Mouse (Mus musculus) midbrain, embryonic 14.5 days (tissue): ENCODE measurements at regions not wholly inside any gene's neighbourhood (a gene's known extent, or its start where the extent isn't known, plus 50 kb on each side); places are given as distances from the start of the nearest gene placed in this dataset.

Experiments used
- ATAC-seq: fragments of 200-750 bp; cut with Nextera tagmentation; 2 replicates; pipeline ENCODE4 v1.8.0; 2017; ENCODE audit warnings: moderate number of reproducible peaks, moderate library complexity; ENCODE audit not compliant: low FRiP score, low TSS enrichment
- DNase-seq: peaks from one replicate; pipeline ENCODE4 v3.0.0-alpha.2; 2015
- H3K27ac ChIP-seq: fragments of 300-500 bp; sonication (generic); replicated peaks from 2 replicates; pipeline ENCODE4 v1.5.1; 2014; ENCODE audit warnings: mild to moderate bottlenecking, low read depth, low read length, moderate library complexity
- H3K27me3 ChIP-seq: fragments of 300-500 bp; sonication (generic); 2 replicates; pipeline ENCODE4 v1.6.1; 2014; ENCODE audit warnings: low read length, control low read depth, mixed read lengths; ENCODE audit not compliant: control insufficient read depth, insufficient read depth
- H3K36me3 ChIP-seq: fragments of 300-500 bp; sonication (generic); 2 replicates; pipeline ENCODE4 v1.6.1; 2014; ENCODE audit warnings: low read length, control low read depth; ENCODE audit not compliant: control insufficient read depth, insufficient read depth
- H3K4me1 ChIP-seq: fragments of 300-500 bp; sonication (generic); 2 replicates; pipeline ENCODE4 v1.6.1; 2014; ENCODE audit warnings: mild to moderate bottlenecking, antibody characterized with exemption, low read length, control low read depth; ENCODE audit not compliant: control insufficient read depth, insufficient read depth
- H3K4me2 ChIP-seq: fragments of 300-500 bp; sonication (generic); 2 replicates; pipeline ENCODE4 v1.6.1; 2014; ENCODE audit warnings: mild to moderate bottlenecking, low read length, moderate library complexity
- H3K4me3 ChIP-seq: fragments of 300-500 bp; sonication (generic); replicated peaks from 2 replicates; pipeline ENCODE4 v1.5.1; 2014; ENCODE audit warnings: low read depth, low read length
- H3K9ac ChIP-seq: fragments of 300-500 bp; sonication (generic); replicated peaks from 2 replicates; pipeline ENCODE4 v1.6.1; 2014; ENCODE audit warnings: mild to moderate bottlenecking, low read length, moderate library complexity
- H3K9me3 ChIP-seq: fragments of 300-500 bp; sonication (generic); 2 replicates; pipeline ENCODE4 v1.6.1; 2016; ENCODE audit warnings: low read length, control low read depth, mixed read lengths; ENCODE audit not compliant: control insufficient read depth
- WGBS: fragments of 180-500 bp; shearing (Covaris S2); extraction: QIAGEN DNeasy Blood & Tissue Kit; methylation state at CpG from one replicate; pipeline ENCODE4 v1.1.7; 2014; 5-methylcytosine and 5-hydroxymethylcytosine counted together

- WGBS: 81% methylated on average over 12 of the region's 12 CpGs
- ATAC-seq: no peak
- Histone ChIP-seq H3K36me3 (no peaks in the 10 kb centered on the region), H3K27me3 (no peaks in the 10 kb centered on the region), H3K4me2 (no peak overlapping the region), H3K9ac (no peak overlapping the region), H3K9me3 (no peaks in the 10 kb centered on the region), H3K4me3 (no peak overlapping the region), H3K4me1 (0 out of 2 replicates have a peak, but pooled peaks cover 4% of the 10 kb centered on the region), H3K27ac (no peak overlapping the region)
- DNase-seq: no peak
Observed at GRCm38 (mm10) chr10:111784065-111784853, 188.2 kb upstream of the Krr1 start.

- Histone ChIP-seq H3K4me2 (no peak overlapping the region), H3K27me3 (no peaks in the 10 kb centered on the region), H3K9me3 (no peaks in the 10 kb centered on the region), H3K36me3 (no peaks in the 10 kb centered on the region), H3K9ac (no peak overlapping the region), H3K4me1 (0 out of 2 replicates have a peak, but pooled peaks cover 4% of the 10 kb centered on the region), H3K27ac (peak overlapping the region; percentile 58), H3K4me3 (no peak overlapping the region)
- ATAC-seq (no peak), DNase-seq (peak; percentile 75)
- WGBS: 49% methylated on average over 9 of the region's 9 CpGs
Observed at GRCm38 (mm10) chr10:111787175-111787574, 185.3 kb upstream of the Krr1 start.

GRCm38 (mm10) chr10:111789264-111789663 is 183.2 kb upstream of the Krr1 start:
- Histone ChIP-seq H3K27me3 (no peaks in the 10 kb centered on the region), H3K4me2 (no peak overlapping the region), H3K36me3 (no peaks in the 10 kb centered on the region), H3K9ac (no peak overlapping the region), H3K9me3 (no peaks in the 10 kb centered on the region), H3K4me1 (0 out of 2 replicates have a peak, but pooled peaks cover 4% of the 10 kb centered on the region), H3K4me3 (no peak overlapping the region), H3K27ac (no peak overlapping the region)
- ATAC-seq (no peak), DNase-seq (no peak)
- 93% methylated on average over 9 of the region's 9 CpGs for WGBS

- Histone ChIP-seq H3K36me3 (no peaks in the 10 kb centered on the region), H3K9me3 (no peaks in the 10 kb centered on the region), H3K27ac (no peak overlapping the region), H3K4me1 (0 out of 2 replicates have a peak, but pooled peaks cover 4% of the 10 kb centered on the region), H3K9ac (no peak overlapping the region), H3K27me3 (no peaks in the 10 kb centered on the region), H3K4me2 (no peak overlapping the region), H3K4me3 (no peak overlapping the region)
- DNase-seq (no peak), ATAC-seq (no peak)
- 93% methylated on average over 2 of the region's 2 CpGs for WGBS
Observed at GRCm38 (mm10) chr10:111790911-111791310, 181.6 kb upstream of the Krr1 start.

GRCm38 (mm10) chr10:111795056-111795455 is 177.4 kb upstream of the Krr1 start:
- 91% methylated on average over 5 of the region's 5 CpGs for WGBS
- no peak overlapping the region for H3K4me3 ChIP-seq

GRCm38 (mm10) chr10:111795756-111796155 is 176.7 kb upstream of the Krr1 start:
- WGBS: 92% methylated on average over 3 of the region's 3 CpGs
- H3K27ac ChIP-seq: no peak overlapping the region
- H3K9ac ChIP-seq: no peak overlapping the region
- H3K9me3 ChIP-seq: no peaks in the 10 kb centered on the region
- H3K27me3 ChIP-seq: no peaks in the 10 kb centered on the region
- no peak overlapping the region for H3K4me3 ChIP-seq
- no peak overlapping the region for H3K4me2 ChIP-seq
- H3K4me1 ChIP-seq: peaks cover 6% of the 10 kb centered on the region; the same call in 1 of the 2 replicates
- DNase-seq (no peak), ATAC-seq (no peak)
- H3K36me3 ChIP-seq: no peaks in the 10 kb centered on the region

More at GRCm38 (mm10) chr10:111795056-111795455, 177.4 kb upstream of the Krr1 start:
- H3K4me2 ChIP-seq: no peak overlapping the region
- H3K27me3 ChIP-seq: no peaks in the 10 kb centered on the region
- H3K9ac ChIP-seq: no peak overlapping the region
- H3K27ac ChIP-seq: no peak overlapping the region
- no peaks in the 10 kb centered on the region for H3K9me3 ChIP-seq
- DNase-seq: no peak
- H3K4me1 ChIP-seq: peaks cover 5% of the 10 kb centered on the region; the same call in 1 of the 2 replicates
- no peak for ATAC-seq
- H3K36me3 ChIP-seq: no peaks in the 10 kb centered on the region

- Histone ChIP-seq H3K4me2 (no peak overlapping the region), H3K4me1 (peaks cover 6% of the 10 kb centered on the region), H3K27ac (no peak overlapping the region), H3K27me3 (no peaks in the 10 kb centered on the region), H3K36me3 (no peaks in the 10 kb centered on the region), H3K4me3 (no peak overlapping the region), H3K9me3 (no peaks in the 10 kb centered on the region), H3K9ac (no peak overlapping the region)
- ATAC-seq (no peak), DNase-seq (no peak)
- WGBS: 89% methylated on average over 7 of the region's 7 CpGs
Observed at GRCm38 (mm10) chr10:111798851-111799281, 173.6 kb upstream of the Krr1 start.

GRCm38 (mm10) chr10:111799850-111800589 is 172.4 kb upstream of the Krr1 start:
- H3K9ac ChIP-seq: no peak overlapping the region
- no peaks in the 10 kb centered on the region for H3K9me3 ChIP-seq
- DNase-seq: no peak
- no peak for ATAC-seq
- no peak overlapping the region for H3K4me2 ChIP-seq
- peaks cover 6% of the 10 kb centered on the region for H3K4me1 ChIP-seq
- WGBS: 21% methylated on average over 14 of the region's 14 CpGs
- H3K4me3 ChIP-seq: no peak overlapping the region
- H3K36me3 ChIP-seq: no peaks in the 10 kb centered on the region
- no peaks in the 10 kb centered on the region for H3K27me3 ChIP-seq
- H3K27ac ChIP-seq: no peak overlapping the region
